Mouse (Mus musculus): ENCODE measurements around the gene Inpp5b. TPM values are rescaled to one million over a fixed set of nuclear protein-coding genes. Genes with fewer than 3 reads are reported as not detected.
A peak's percentile ranks its signal among the peaks of the same experiment; 100 is the strongest.

The Inpp5b gene
- polyA plus RNA-seq, 1 experiment from 2014 or later = 23.6 TPM

DNA sequence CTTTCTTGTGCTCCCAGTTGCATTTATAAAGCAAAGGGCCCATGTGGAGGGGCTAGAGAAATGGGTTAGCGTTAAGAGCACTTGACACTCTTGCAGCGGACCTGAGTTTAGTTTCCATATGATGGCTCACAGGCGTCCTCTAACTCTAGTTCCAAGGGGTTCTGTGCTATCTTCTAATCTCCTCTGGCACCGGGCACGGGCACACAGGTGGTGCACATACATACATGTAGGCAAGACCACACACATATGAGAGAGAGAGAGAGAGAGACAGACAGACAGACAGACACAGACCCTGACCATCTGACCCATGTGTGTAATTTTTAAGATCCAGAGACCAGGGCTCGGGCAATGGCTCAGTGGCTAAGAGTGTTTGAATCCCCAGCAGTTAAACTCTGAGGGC is 32.3 kb downstream of the Inpp5b start:
- H3K9ac ChIP-seq = no peak overlapping the region
- WGBS = 89% methylated on average over 6 of the region's 6 CpGs
- no peak overlapping the region for H3K27ac ChIP-seq (replicated peaks)
- no peaks in the 10 kb centered on the region for H3K27me3 ChIP-seq
- H3K9me3 ChIP-seq = no peaks in the 10 kb centered on the region
- no peaks in the 10 kb centered on the region for H3K4me1 ChIP-seq (replicated peaks)
- ATAC-seq (ENCODE audit: low read depth) = no peak
- H3K4me3 ChIP-seq = no peak overlapping the region
- peaks cover 22% of the 10 kb centered on the region for H3K36me3 ChIP-seq
- H3K4me2 ChIP-seq = no peak overlapping the region

GRCm38 (mm10) chr4:124774429-124774828 is 32.8 kb downstream of the Inpp5b start:
- Histone ChIP-seq H3K4me2 (no peak overlapping the region), H3K9ac (no peak overlapping the region), H3K27ac (replicated peaks) (no peak overlapping the region), H3K27me3 (no peaks in the 10 kb centered on the region), H3K4me3 (no peak overlapping the region), H3K36me3 (peaks cover 26% of the 10 kb centered on the region), H3K9me3 (no peaks in the 10 kb centered on the region), H3K4me1 (replicated peaks) (no peaks in the 10 kb centered on the region)
- WGBS = 84% methylated on average over 2 of the region's 2 CpGs
- ATAC-seq (ENCODE audit: low read depth) = no peak

DNA sequence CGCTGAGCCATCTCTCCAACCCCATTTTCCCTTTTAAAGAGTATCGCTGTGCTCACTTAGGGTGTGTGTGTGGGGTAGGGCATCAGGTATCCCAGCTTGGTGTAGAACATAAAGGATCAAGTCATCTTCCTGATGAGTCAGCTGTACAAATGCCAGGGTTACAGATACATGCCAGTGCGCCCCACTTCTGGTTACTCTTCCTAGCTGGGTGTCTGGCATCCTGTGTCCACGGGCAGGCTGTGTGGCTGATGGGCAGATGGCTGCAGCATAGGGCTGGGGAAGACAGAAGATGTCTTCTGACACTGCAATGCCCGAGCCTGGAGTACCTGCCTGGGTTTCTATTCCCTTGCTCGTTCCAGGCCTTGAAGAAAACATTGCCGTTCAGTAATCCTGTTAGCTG is 39.7 kb downstream of the Inpp5b start:
- Histone ChIP-seq H3K4me2 (no peak overlapping the region), H3K27me3 (no peaks in the 10 kb centered on the region), H3K27ac (replicated peaks) (no peak overlapping the region), H3K9me3 (no peaks in the 10 kb centered on the region), H3K4me3 (no peak overlapping the region), H3K4me1 (replicated peaks) (no peaks in the 10 kb centered on the region), H3K9ac (no peak overlapping the region), H3K36me3 (peaks cover 90% of the 10 kb centered on the region)
- ATAC-seq (ENCODE audit: low read depth) = no peak
- WGBS = 94% methylated on average over 7 of the region's 7 CpGs

- Histone ChIP-seq H3K9ac (no peak overlapping the region), H3K9me3 (no peaks in the 10 kb centered on the region), H3K36me3 (peaks cover 94% of the 10 kb centered on the region), H3K4me2 (no peak overlapping the region), H3K4me1 (replicated peaks) (no peaks in the 10 kb centered on the region), H3K4me3 (no peak overlapping the region), H3K27me3 (no peaks in the 10 kb centered on the region), H3K27ac (replicated peaks) (no peak overlapping the region)
- ATAC-seq (ENCODE audit: low read depth) = no peak
- WGBS = 95% methylated on average over 8 of the region's 8 CpGs
Measured at GRCm38 (mm10) chr4:124782395-124782794, 40.7 kb downstream of the Inpp5b start.

GRCm38 (mm10) chr4:124783937-124784336 is 42.3 kb downstream of the Inpp5b start:
- Histone ChIP-seq H3K27ac (replicated peaks) (no peak overlapping the region), H3K4me3 (no peak overlapping the region), H3K36me3 (peaks cover 89% of the 10 kb centered on the region), H3K4me2 (no peak overlapping the region), H3K9me3 (no peaks in the 10 kb centered on the region), H3K9ac (no peak overlapping the region), H3K27me3 (no peaks in the 10 kb centered on the region), H3K4me1 (replicated peaks) (no peaks in the 10 kb centered on the region)
- ATAC-seq (ENCODE audit: low read depth) = no peak
- WGBS = 93% methylated on average over 8 of the region's 8 CpGs

- Histone ChIP-seq H3K4me1 (replicated peaks) (no peaks in the 10 kb centered on the region), H3K9me3 (no peaks in the 10 kb centered on the region), H3K36me3 (peaks cover 94% of the 10 kb centered on the region), H3K4me3 (no peak overlapping the region), H3K9ac (no peak overlapping the region), H3K4me2 (no peak overlapping the region), H3K27me3 (no peaks in the 10 kb centered on the region), H3K27ac (replicated peaks) (no peak overlapping the region)
- 80% methylated on average over 4 of the region's 4 CpGs for WGBS
- ATAC-seq (ENCODE audit: low read depth) = no peak
Measured at GRCm38 (mm10) chr4:124790013-124790412, 48.4 kb downstream of the Inpp5b start.

DNA sequence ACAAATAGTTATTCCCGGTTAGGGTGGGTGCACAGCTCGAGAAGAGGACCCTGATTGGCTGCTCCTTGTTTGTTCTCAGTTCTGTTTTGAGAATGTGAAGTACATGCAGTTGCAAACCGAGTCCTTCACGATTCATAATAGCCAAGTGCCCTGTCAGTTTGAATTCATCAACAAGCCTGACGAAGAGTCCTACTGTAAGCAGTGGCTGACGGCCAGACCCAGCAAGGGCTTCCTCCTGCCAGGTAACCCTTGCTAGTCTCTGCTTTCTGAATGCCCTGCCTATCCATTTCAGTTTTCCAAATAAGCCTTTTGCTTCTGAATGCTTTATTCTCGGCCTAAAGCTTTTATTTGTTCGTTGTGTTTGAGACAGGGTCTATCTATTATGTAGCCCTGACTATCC is 50.5 kb downstream of the Inpp5b start:
- no peak for ATAC-seq (ENCODE audit: low read depth)
- peaks cover 88% of the 10 kb centered on the region for H3K36me3 ChIP-seq

DNA sequence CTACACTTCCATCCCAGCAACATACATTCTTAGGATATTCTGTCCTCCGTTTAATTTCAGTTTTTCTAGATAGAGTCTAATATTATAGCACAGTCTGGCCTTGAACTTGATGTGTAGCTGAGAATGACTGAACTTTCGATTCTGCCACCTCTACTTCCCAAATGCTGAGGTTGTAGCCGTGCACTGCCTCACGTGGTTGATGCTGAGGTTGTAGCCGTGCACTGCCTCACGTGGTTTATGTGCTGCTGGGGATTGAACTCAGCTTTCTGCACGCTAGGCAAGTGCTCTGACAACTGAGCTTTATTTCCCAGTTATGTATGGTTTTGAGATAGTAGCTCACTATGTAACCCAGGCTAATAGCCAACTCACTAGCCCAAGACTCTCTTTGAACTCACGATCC is 54.5 kb downstream of the Inpp5b start:
- Histone ChIP-seq H3K27me3 (no peaks in the 10 kb centered on the region), H3K9me3 (no peaks in the 10 kb centered on the region), H3K4me3 (no peak overlapping the region), H3K4me2 (no peak overlapping the region), H3K27ac (replicated peaks) (no peak overlapping the region), H3K36me3 (peaks cover 87% of the 10 kb centered on the region), H3K4me1 (replicated peaks) (0 out of 2 replicates have a peak, but pooled peaks cover under 1% of the 10 kb centered on the region), H3K9ac (no peak overlapping the region)
- no peak for ATAC-seq (ENCODE audit: low read depth)
- 90% methylated on average over 8 of the region's 8 CpGs for WGBS

More for the DNA sequence above, 50.5 kb downstream of the Inpp5b start:
- H3K9me3 ChIP-seq = no peaks in the 10 kb centered on the region
- H3K27ac ChIP-seq (replicated peaks) = no peak overlapping the region
- no peaks in the 10 kb centered on the region for H3K4me1 ChIP-seq (replicated peaks)
- H3K4me3 ChIP-seq = no peak overlapping the region
- no peaks in the 10 kb centered on the region for H3K27me3 ChIP-seq
- no peak overlapping the region for H3K4me2 ChIP-seq
- 88% methylated on average over 8 of the region's 8 CpGs for WGBS
- H3K9ac ChIP-seq = no peak overlapping the region

GRCm38 (mm10) chr4:124796913-124797312 is 55.3 kb downstream of the Inpp5b start:
- Histone ChIP-seq H3K36me3 (peaks cover 79% of the 10 kb centered on the region), H3K9ac (no peak overlapping the region), H3K4me2 (no peak overlapping the region), H3K9me3 (no peaks in the 10 kb centered on the region), H3K27ac (replicated peaks) (no peak overlapping the region), H3K4me1 (replicated peaks) (peaks cover 6% of the 10 kb centered on the region), H3K4me3 (no peak overlapping the region), H3K27me3 (no peaks in the 10 kb centered on the region)
- 94% methylated on average over 2 of the region's 2 CpGs for WGBS
- ATAC-seq (ENCODE audit: low read depth) = no peak

GRCm38 (mm10) chr4:124801552-124802308 is 60.1 kb downstream of the Inpp5b start, which contains the start of gene Mtf1:
Mtf1 (plus strand) TSS chr4:124802104.
- peak; percentile 87 for ATAC-seq (ENCODE audit: low read depth)
- peak within 1 kb of the TSS; percentile 91 for H3K4me3 ChIP-seq
- peak within 1 kb of the TSS; percentile 81 for H3K4me2 ChIP-seq
- 3% methylated on average over 21 of the region's 21 CpGs for WGBS
- H3K9ac ChIP-seq = peak within 1 kb of the TSS; percentile 96
- peaks cover 58% of the 10 kb centered on the region for H3K36me3 ChIP-seq
- H3K27me3 ChIP-seq = no peaks in the 10 kb centered on the region
- H3K9me3 ChIP-seq = no peaks in the 10 kb centered on the region
- H3K27ac ChIP-seq (replicated peaks) = peak within 1 kb of the TSS; percentile 97
- peaks cover 21% of the 10 kb centered on the region for H3K4me1 ChIP-seq (replicated peaks)

GRCm38 (mm10) chr4:124802309-124803260 is 60.9 kb downstream of the Inpp5b start:
- Histone ChIP-seq H3K4me3 (peak overlapping the region; percentile 91), H3K9ac (peak overlapping the region; percentile 96), H3K4me1 (replicated peaks) (peaks cover 25% of the 10 kb centered on the region), H3K36me3 (peaks cover 64% of the 10 kb centered on the region), H3K9me3 (no peaks in the 10 kb centered on the region), H3K27ac (replicated peaks) (peak overlapping the region; percentile 97), H3K4me2 (peak overlapping the region; percentile 81), H3K27me3 (no peaks in the 10 kb centered on the region)
- peak; percentile 100 for ATAC-seq (ENCODE audit: low read depth)
- WGBS = 2% methylated on average over 52 of the region's 53 CpGs

DNA sequence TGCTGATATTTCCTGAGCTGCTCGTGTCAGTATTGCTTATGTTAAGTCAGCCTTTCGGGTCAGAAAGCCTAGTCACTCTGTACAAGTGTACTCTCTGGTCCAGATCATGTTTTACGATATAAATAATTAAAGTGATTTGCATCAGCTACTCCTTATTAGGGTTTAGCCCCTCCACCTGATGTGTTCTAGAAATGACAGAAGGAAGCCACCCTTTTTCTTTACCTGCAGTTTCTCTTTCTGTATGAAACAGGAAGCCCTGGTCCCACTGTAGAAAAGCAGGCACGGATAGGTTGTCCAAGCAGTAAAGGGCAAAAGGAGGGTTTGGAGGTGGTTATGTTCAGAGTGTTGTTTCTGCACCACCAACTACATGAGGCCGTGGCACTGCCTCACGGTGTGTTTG is 61.8 kb downstream of the Inpp5b start:
- H3K9ac ChIP-seq = peak overlapping the region; percentile 96
- 88% methylated on average over 6 of the region's 6 CpGs for WGBS
- peaks cover 25% of the 10 kb centered on the region for H3K4me1 ChIP-seq (replicated peaks)
- no peaks in the 10 kb centered on the region for H3K27me3 ChIP-seq
- H3K27ac ChIP-seq (replicated peaks) = no peak overlapping the region
- no peaks in the 10 kb centered on the region for H3K9me3 ChIP-seq
- H3K4me2 ChIP-seq = peak overlapping the region; percentile 81
- no peak for ATAC-seq (ENCODE audit: low read depth)
- H3K36me3 ChIP-seq = peaks cover 63% of the 10 kb centered on the region
- peak overlapping the region; percentile 91 for H3K4me3 ChIP-seq

Measured in neural tube, embryonic 13.5 days (tissue).